Mouse (Mus musculus): ENCODE measurements at regions not wholly inside any gene's neighbourhood (a gene's known extent, or its start where the extent isn't known, plus 50 kb on each side); places are given as distances from the start of the nearest gene placed in this dataset.

DNA sequence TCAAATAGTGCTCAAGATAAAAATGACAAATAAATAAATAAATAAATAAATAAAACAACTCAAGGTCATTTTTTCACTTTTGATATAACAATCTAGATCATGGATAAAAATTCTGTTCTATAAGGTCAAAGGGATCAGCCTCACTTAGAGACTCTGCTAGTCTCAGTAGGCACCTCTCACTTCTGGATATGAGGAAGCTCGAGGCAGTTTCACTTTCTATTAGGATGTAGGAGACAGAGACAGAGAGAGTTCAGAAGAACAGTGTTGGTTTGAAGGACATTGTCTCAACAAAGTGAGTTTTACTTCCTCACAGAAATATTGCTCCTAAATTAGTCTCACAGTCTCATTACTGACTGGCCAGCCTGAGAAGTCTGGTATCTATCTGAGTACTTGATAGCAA, 458.9 kb downstream of the Trib2 start:
- H3K79me2 ChIP-seq (ENCODE audit: control insufficient read depth, insufficient read depth, low read length): no peaks in the 10 kb centered on the region
- no peaks in the 10 kb centered on the region for H3K27me3 ChIP-seq (ENCODE audit: control insufficient read depth, insufficient read depth, low read length)
- no peak for DNase-seq (ENCODE audit: extremely low read depth, low read depth, low spot score)
- H3K27ac ChIP-seq (replicated peaks; ENCODE audit: insufficient read depth, low read depth, low read length): no peak overlapping the region
- WGBS: 56% methylated on average over 1 of the region's 1 CpGs
- H3K4me1 ChIP-seq (ENCODE audit: control insufficient read depth, insufficient read depth, low read length): no peaks in the 10 kb centered on the region
- no peak overlapping the region for H3K9ac ChIP-seq (ENCODE audit: low read depth, low read length)
- no peaks in the 10 kb centered on the region for H3K36me3 ChIP-seq (ENCODE audit: control insufficient read depth, insufficient read depth, low read length)
- H3K4me3 ChIP-seq (ENCODE audit: insufficient read depth, low read depth, low read length): no peak overlapping the region
- TF ChIP-seq CTCF (IDR thresholded peaks at IDR 0.05; ENCODE audit: low read depth, low read length) (no peak), POLR2A (IDR thresholded peaks at IDR 0.05; ENCODE audit: extremely low read depth, insufficient read depth, low read length) (no peak)

DNA sequence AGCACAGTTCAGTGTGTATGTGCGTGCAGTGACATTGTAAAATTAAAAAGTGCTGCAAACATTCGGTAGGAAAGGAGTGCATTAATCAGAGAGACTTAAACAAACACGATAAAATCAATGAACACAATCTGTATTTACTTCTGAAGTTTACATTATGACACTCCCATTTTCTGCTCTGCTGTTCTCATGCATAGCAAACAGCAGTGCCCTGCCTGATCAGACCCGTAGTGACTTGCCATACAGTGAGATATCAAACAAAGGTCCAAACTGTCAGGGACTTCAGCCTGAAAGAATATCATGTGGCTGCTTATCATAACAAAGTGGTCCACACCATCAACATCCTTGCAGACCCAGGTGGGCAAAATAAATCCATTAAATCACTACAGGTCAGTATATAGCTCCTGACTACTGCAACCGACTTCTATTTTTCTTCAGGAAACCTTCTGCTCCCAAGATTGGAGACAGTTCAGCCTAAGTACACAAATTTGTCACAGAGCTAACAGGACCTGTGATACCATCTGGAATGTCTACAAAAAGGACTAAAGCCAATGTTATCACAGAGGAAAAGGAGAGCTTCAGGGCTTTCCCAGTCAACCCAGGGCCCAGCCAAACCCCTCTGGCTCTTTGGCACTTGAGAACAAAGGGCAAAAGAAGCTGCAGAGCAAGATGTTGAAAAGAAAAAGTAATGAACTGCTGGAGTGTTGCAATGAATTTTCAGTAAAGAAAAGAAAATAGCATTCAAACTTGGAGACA, 495.8 kb downstream of the Trib2 start:
- no peak overlapping the region for H3K9ac ChIP-seq (ENCODE audit: low read depth, low read length)
- H3K27me3 ChIP-seq (ENCODE audit: control insufficient read depth, insufficient read depth, low read length): no peaks in the 10 kb centered on the region
- no peaks in the 10 kb centered on the region for H3K4me1 ChIP-seq (ENCODE audit: control insufficient read depth, insufficient read depth, low read length)
- TF ChIP-seq CTCF (IDR thresholded peaks at IDR 0.05; ENCODE audit: low read depth, low read length) (no peak), POLR2A (IDR thresholded peaks at IDR 0.05; ENCODE audit: extremely low read depth, insufficient read depth, low read length) (no peak)
- no peak overlapping the region for H3K4me3 ChIP-seq (ENCODE audit: insufficient read depth, low read depth, low read length)
- DNase-seq (ENCODE audit: extremely low read depth, low read depth, low spot score): no peak
- no peaks in the 10 kb centered on the region for H3K36me3 ChIP-seq (ENCODE audit: control insufficient read depth, insufficient read depth, low read length)
- 21% methylated on average over 5 of the region's 5 CpGs for WGBS
- H3K27ac ChIP-seq (replicated peaks; ENCODE audit: insufficient read depth, low read depth, low read length): no peak overlapping the region
- no peaks in the 10 kb centered on the region for H3K79me2 ChIP-seq (ENCODE audit: control insufficient read depth, insufficient read depth, low read length)

DNA sequence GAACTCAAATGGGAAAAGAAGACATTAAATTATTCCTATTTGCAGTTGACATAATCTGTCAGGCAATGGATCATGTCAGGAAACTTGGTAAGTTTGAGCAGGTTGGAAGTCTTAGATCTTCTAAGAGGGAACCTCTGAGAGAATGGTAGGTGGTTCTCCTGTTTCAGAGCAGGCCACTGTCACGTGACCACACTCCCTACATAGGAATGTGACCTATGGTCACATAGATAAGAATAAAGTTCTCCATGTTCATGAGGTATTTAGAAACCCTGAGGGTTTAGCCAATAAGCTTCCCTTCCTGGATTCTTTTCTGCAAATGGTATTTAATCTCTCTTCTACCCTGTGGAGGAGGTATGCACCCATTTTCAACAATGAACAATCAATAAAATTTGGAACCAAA, 497.1 kb downstream of the Trib2 start:
- WGBS: 21% methylated on average over 1 of the region's 1 CpGs

GRCm38 (mm10) chr12:15294898-15295297, 521.8 kb downstream of the Trib2 start:
- WGBS: 84% methylated on average over 2 of the region's 2 CpGs
- TF ChIP-seq POLR2A (IDR thresholded peaks at IDR 0.05; ENCODE audit: extremely low read depth, insufficient read depth, low read length) (no peak), CTCF (IDR thresholded peaks at IDR 0.05; ENCODE audit: low read depth, low read length) (no peak)
- no peak overlapping the region for H3K9ac ChIP-seq (ENCODE audit: low read depth, low read length)
- no peaks in the 10 kb centered on the region for H3K4me1 ChIP-seq (ENCODE audit: control insufficient read depth, insufficient read depth, low read length)
- DNase-seq (ENCODE audit: extremely low read depth, low read depth, low spot score): no peak
- H3K27ac ChIP-seq (replicated peaks; ENCODE audit: insufficient read depth, low read depth, low read length): no peak overlapping the region
- no peaks in the 10 kb centered on the region for H3K79me2 ChIP-seq (ENCODE audit: control insufficient read depth, insufficient read depth, low read length)
- no peak overlapping the region for H3K4me3 ChIP-seq (ENCODE audit: insufficient read depth, low read depth, low read length)
- no peaks in the 10 kb centered on the region for H3K27me3 ChIP-seq (ENCODE audit: control insufficient read depth, insufficient read depth, low read length)
- no peaks in the 10 kb centered on the region for H3K36me3 ChIP-seq (ENCODE audit: control insufficient read depth, insufficient read depth, low read length)

More for the DNA sequence above, 497.1 kb downstream of the Trib2 start:
- no peaks in the 10 kb centered on the region for H3K36me3 ChIP-seq (ENCODE audit: control insufficient read depth, insufficient read depth, low read length)
- no peaks in the 10 kb centered on the region for H3K79me2 ChIP-seq (ENCODE audit: control insufficient read depth, insufficient read depth, low read length)
- no peak for DNase-seq (ENCODE audit: extremely low read depth, low read depth, low spot score)
- no peaks in the 10 kb centered on the region for H3K4me1 ChIP-seq (ENCODE audit: control insufficient read depth, insufficient read depth, low read length)
- H3K27me3 ChIP-seq (ENCODE audit: control insufficient read depth, insufficient read depth, low read length): no peaks in the 10 kb centered on the region
- H3K27ac ChIP-seq (replicated peaks; ENCODE audit: insufficient read depth, low read depth, low read length): no peak overlapping the region
- TF ChIP-seq CTCF (IDR thresholded peaks at IDR 0.05; ENCODE audit: low read depth, low read length) (no peak), POLR2A (IDR thresholded peaks at IDR 0.05; ENCODE audit: extremely low read depth, insufficient read depth, low read length) (no peak)
- H3K9ac ChIP-seq (ENCODE audit: low read depth, low read length): no peak overlapping the region
- no peak overlapping the region for H3K4me3 ChIP-seq (ENCODE audit: insufficient read depth, low read depth, low read length)

DNA sequence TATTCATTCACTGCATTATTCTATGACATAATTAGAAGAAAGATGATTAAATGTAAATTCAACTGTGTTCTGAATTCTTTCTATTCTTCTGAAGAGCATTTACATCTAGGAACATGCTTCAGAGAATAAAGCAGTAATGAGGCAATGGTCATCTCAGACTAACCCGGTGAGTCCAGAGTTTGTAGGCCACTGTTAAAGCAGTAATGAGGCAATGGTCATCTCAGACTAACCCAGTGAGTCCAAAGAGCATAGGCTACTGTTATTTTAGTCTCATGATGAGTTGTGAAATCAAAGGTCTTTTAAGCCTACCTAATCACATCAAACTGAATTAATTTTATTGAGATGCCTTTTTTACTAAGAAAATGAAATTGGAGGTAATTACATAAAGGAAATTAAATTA, 554.6 kb downstream of the Trib2 start:
- 46% methylated on average over 1 of the region's 1 CpGs for WGBS
- TF ChIP-seq POLR2A (IDR thresholded peaks at IDR 0.05; ENCODE audit: extremely low read depth, insufficient read depth, low read length) (no peak), CTCF (IDR thresholded peaks at IDR 0.05; ENCODE audit: low read depth, low read length) (no peak)
- Histone ChIP-seq H3K9ac (ENCODE audit: low read depth, low read length) (no peak overlapping the region), H3K79me2 (ENCODE audit: control insufficient read depth, insufficient read depth, low read length) (no peaks in the 10 kb centered on the region), H3K27ac (replicated peaks; ENCODE audit: insufficient read depth, low read depth, low read length) (no peak overlapping the region), H3K27me3 (ENCODE audit: control insufficient read depth, insufficient read depth, low read length) (no peaks in the 10 kb centered on the region), H3K4me3 (ENCODE audit: insufficient read depth, low read depth, low read length) (no peak overlapping the region), H3K4me1 (ENCODE audit: control insufficient read depth, insufficient read depth, low read length) (no peaks in the 10 kb centered on the region), H3K36me3 (ENCODE audit: control insufficient read depth, insufficient read depth, low read length) (no peaks in the 10 kb centered on the region)
- DNase-seq (ENCODE audit: extremely low read depth, low read depth, low spot score): peak; percentile 35

DNA sequence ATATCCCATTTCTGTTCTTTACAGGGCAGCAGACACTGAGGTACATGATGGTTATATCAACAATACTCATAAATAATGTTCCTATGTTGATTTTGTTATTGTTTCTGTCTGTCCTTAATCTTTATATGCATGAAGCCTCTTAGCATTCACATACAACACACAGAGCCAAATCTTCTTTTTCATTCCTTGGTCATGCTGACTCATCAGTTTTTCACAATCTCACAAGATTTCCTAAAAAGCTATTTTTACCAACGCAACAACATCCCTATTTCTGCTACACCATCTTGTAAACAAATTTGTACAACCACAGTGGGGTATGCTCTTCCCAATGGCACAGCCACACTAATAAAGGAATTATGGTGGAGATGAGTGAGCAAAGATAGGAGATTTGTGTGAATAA, 555.1 kb downstream of the Trib2 start:
- H3K79me2 ChIP-seq (ENCODE audit: control insufficient read depth, insufficient read depth, low read length): no peaks in the 10 kb centered on the region
- H3K4me1 ChIP-seq (ENCODE audit: control insufficient read depth, insufficient read depth, low read length): no peaks in the 10 kb centered on the region
- H3K36me3 ChIP-seq (ENCODE audit: control insufficient read depth, insufficient read depth, low read length): no peaks in the 10 kb centered on the region
- H3K9ac ChIP-seq (ENCODE audit: low read depth, low read length): no peak overlapping the region
- 71% methylated on average over 1 of the region's 1 CpGs for WGBS
- no peak overlapping the region for H3K27ac ChIP-seq (replicated peaks; ENCODE audit: insufficient read depth, low read depth, low read length)
- H3K27me3 ChIP-seq (ENCODE audit: control insufficient read depth, insufficient read depth, low read length): no peaks in the 10 kb centered on the region
- H3K4me3 ChIP-seq (ENCODE audit: insufficient read depth, low read depth, low read length): no peak overlapping the region
- TF ChIP-seq CTCF (IDR thresholded peaks at IDR 0.05; ENCODE audit: low read depth, low read length): no peak
- TF ChIP-seq POLR2A (IDR thresholded peaks at IDR 0.05; ENCODE audit: extremely low read depth, insufficient read depth, low read length): no peak
- DNase-seq (ENCODE audit: extremely low read depth, low read depth, low spot score): no peak

All from liver, adult 2 months (tissue).